13 mouse cellular contexts compared by ENCODE assay signal in the genomic region with DNA sequence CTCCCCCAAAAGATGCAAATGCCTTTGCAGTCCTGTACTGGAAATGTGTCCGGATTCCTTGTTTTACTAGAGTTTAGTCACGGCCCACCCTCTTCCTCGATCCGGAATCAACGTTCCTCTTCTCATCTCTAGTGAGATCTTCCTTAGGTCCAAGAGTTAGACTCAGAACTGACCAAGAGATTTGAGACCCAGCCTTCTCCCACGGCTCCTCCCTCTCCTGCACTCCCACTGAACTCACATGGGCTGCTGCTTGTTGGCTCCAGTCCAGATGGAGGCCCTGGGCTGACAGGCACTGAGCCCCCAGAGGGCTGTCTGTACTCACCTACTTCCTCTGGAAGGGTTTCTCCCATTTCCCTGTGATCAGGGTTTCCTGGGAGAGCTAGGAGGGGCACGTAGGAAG. TPM values are rescaled to one million over a fixed set of nuclear protein-coding genes. Genes with fewer than 3 reads are reported as not detected.
DNase-seq lines count a peak whose midpoint lies in the region; ATAC-seq and TF ChIP-seq lines count a peak whose summit lies in the region.
"Had no signal": no experiment of that assay in that cellular context is flagged by ENCODE, and none has a peak within 500 bp of the region (broad histone marks: within the 10 kb centered on the region; RNA-seq: fewer than 3 reads in every experiment).

No protein-coding gene starts in this region.

- H3K4me1 ChIP-seq in heart, embryonic 15.5 days (replicated peaks) = peaks cover 26% of the 10 kb centered on the region
- H3K4me1 ChIP-seq in heart, adult 2 months (ENCODE audit: control insufficient read depth, insufficient read depth, low read length) = peaks cover 6% of the 10 kb centered on the region
- 0 out of 2 replicates have a peak, but pooled peaks cover 4% of the 10 kb centered on the region for H3K4me1 ChIP-seq in lung, embryonic 14.5 days (ENCODE audit: insufficient read depth)
- peaks cover 5 to 10% of the 10 kb centered on the region in 2 experiments; a peak in 2 of 4 replicates for H3K4me1 ChIP-seq in ES-E14 (ENCODE audit: control insufficient read depth in 2 of 2, insufficient read depth in 2 of 2, low read length in 2 of 2, poor library complexity in 1 of 2)

- intact Hi-C loops in heart, adult 2 months (cut with DNase I) = no loop called here

- H3K9me3 ChIP-seq in heart, embryonic 15.5 days (replicated peaks) = no peaks in the 10 kb centered on the region
- no peaks in the 10 kb centered on the region for H3K9me3 ChIP-seq in lung, embryonic 14.5 days (ENCODE audit: low read depth, low read length)
- H3K9me3 ChIP-seq in ES-E14 (ENCODE audit: control insufficient read depth, insufficient read depth, low read depth, low read length) = no peaks in the 10 kb centered on the region

- H3K27me3 ChIP-seq in heart, embryonic 15.5 days = no peaks in the 10 kb centered on the region
- no peaks in the 10 kb centered on the region for H3K27me3 ChIP-seq in heart, adult 2 months (ENCODE audit: control insufficient read depth, insufficient read depth, low read length)
- H3K27me3 ChIP-seq in lung, embryonic 14.5 days (ENCODE audit: insufficient read depth, low read length) = no peaks in the 10 kb centered on the region

- in situ Hi-C loops in ES-E14 (cut with MboI; ENCODE audit: low sequenced_read_pairs in 2 of 2, unreplicated experiment in 2 of 2) = no loop called here

- H3K27ac ChIP-seq in heart, embryonic 15.5 days = peak overlapping the region; percentile 76
- no peak overlapping the region for H3K27ac ChIP-seq in heart, adult 2 months
- H3K27ac ChIP-seq in lung, embryonic 14.5 days (ENCODE audit: low read depth) = no peak overlapping the region
- H3K27ac ChIP-seq in ES-E14 (ENCODE audit: insufficient read depth, low read depth, low read length, poor library complexity, severe bottlenecking) = no peak overlapping the region; the same call in 1 of the 2 replicates

- H3K9ac ChIP-seq in heart, embryonic 15.5 days = no peak overlapping the region
- H3K9ac ChIP-seq in heart, adult 2 months (ENCODE audit: low read depth, low read length) = no peak overlapping the region
- no peak overlapping the region for H3K9ac ChIP-seq in lung, embryonic 14.5 days
- peak overlapping the region; percentile 15; the same call in 1 of the 2 replicates for H3K9ac ChIP-seq in ES-E14 (ENCODE audit: insufficient read depth, low read depth, low read length, poor library complexity, severe bottlenecking)

- no peak for DNase-seq in heart, adult 2 months
- DNase-seq in lung, embryonic 14.5 days = peak; percentile 71
- no peak for DNase-seq in lung, adult 18-20 months
- no peak for DNase-seq in ES-E14 (ENCODE audit: low read depth, low spot score)
- peak; percentile 15 for DNase-seq in heart, postnatal 4 days
- no peak for DNase-seq in left cerebral cortex, adult 9 months (ENCODE audit: low spot score in 2 of 2)
- DNase-seq: cerebellum, postnatal 14 days; thymus, postnatal 14 days had no signal

- no peak for TF ChIP-seq POLR2A in heart, adult 2 months (IDR thresholded peaks at IDR 0.05; ENCODE audit: insufficient read depth, low read depth, low read length)

- no peak for TF ChIP-seq CTCF in heart, adult 2 months (IDR thresholded peaks at IDR 0.05)
- no peak for TF ChIP-seq CTCF in lung, embryonic 14.5 days (IDR thresholded peaks at IDR 0.05; ENCODE audit: low read depth)

- 0 out of 2 replicates have a peak overlapping the region, but pooled peaks have one; percentile 4 for H3K4me2 ChIP-seq in heart, embryonic 15.5 days
- no peak overlapping the region for H3K4me2 ChIP-seq in lung, embryonic 14.5 days

- no peak for TF ChIP-seq EP300 in heart, adult 2 months (IDR thresholded peaks at IDR 0.05; ENCODE audit: insufficient read depth, low read depth, low read length)

- no peaks in the 10 kb centered on the region for H3K79me2 ChIP-seq in heart, adult 2 months (replicated peaks; ENCODE audit: control insufficient read depth, insufficient read depth, low read length)

- H3K4me3 ChIP-seq in heart, embryonic 15.5 days = no peak overlapping the region
- H3K4me3 ChIP-seq in heart, adult 2 months = no peak overlapping the region
- H3K4me3 ChIP-seq in lung, embryonic 14.5 days (ENCODE audit: low read depth, low read length) = no peak overlapping the region
- H3K4me3 ChIP-seq in ES-E14 (ENCODE audit: insufficient read depth in 1 of 2, low read depth in 1 of 2, low read length in 2 of 2, poor library complexity in 1 of 2, severe bottlenecking in 1 of 2) = no peak overlapping the region

- peak; percentile 63; the same call in 1 of the 2 replicates for ATAC-seq in heart, embryonic 15.5 days (replicated peaks; ENCODE audit: insufficient number of reproducible peaks, insufficient read depth, low FRiP score, low read depth)
- peak; percentile 78 for ATAC-seq in lung, embryonic 14.5 days (ENCODE audit: insufficient read depth)
- ATAC-seq: inflammation-experienced regulatory T-cells, adult 6 months had no signal

- H3K36me3 ChIP-seq in heart, embryonic 15.5 days = no peaks in the 10 kb centered on the region
- no peaks in the 10 kb centered on the region for H3K36me3 ChIP-seq in heart, adult 2 months (ENCODE audit: control insufficient read depth, insufficient read depth, low read length)
- no peaks in the 10 kb centered on the region for H3K36me3 ChIP-seq in lung, embryonic 14.5 days (ENCODE audit: insufficient read depth)
- no peaks in the 10 kb centered on the region for H3K36me3 ChIP-seq in ES-E14 (ENCODE audit: control insufficient read depth, insufficient read depth, low read length, poor library complexity, severe bottlenecking)

- 48% methylated on average over 7 of the region's 7 CpGs for WGBS in heart, embryonic 15.5 days
- 45% methylated on average over 7 of the region's 7 CpGs for WGBS in heart, adult 2 months
- WGBS in lung, embryonic 14.5 days = 48% methylated on average over 7 of the region's 7 CpGs

TF ChIP-seq in ES-E14, 5 proteins besides CTCF, POLR2A, EP300 and RAD21:
- TF ChIP-seq HCFC1 (IDR thresholded peaks at IDR 0.05; ENCODE audit: borderline replicate concordance, insufficient read depth, low read length) (no peak), MAFK (IDR thresholded peaks at IDR 0.05; ENCODE audit: insufficient read depth, low read depth, low read length) (no peak), CHD2 (IDR thresholded peaks at IDR 0.05; ENCODE audit: low read depth, low read length) (no peak), ZC3H11A (IDR thresholded peaks at IDR 0.05; ENCODE audit: borderline replicate concordance, low read depth, low read length) (no peak), ZNF384 (IDR thresholded peaks at IDR 0.05; ENCODE audit: low read depth, low read length) (no peak)

RNA-seq across cellular contexts. Expression of gene Fcgr2b, which starts 13.3 kb away (rescaled TPM):
- 1.2 and 2.9 TPM in 2 replicates for polyA plus RNA-seq in heart, embryonic 15.5 days (2015; fragmentation: Nextera tagmentation; extraction: Ambion mirVana)
- total RNA-seq in heart, adult 2 months (2021) = 1 to 10 TPM; 7.4 to 8.4 TPM
- polyA plus RNA-seq in heart, adult 2 months (2012; rRNA removed) = 10.4 and 10.9 TPM in 2 replicates
- polyA plus RNA-seq in lung, embryonic 14.5 days (2014; fragmentation: Nextera tagmentation; extraction: Ambion mirVana) = 2.3 and 2.4 TPM in 2 replicates
- 2.4 and 4.5 TPM in 2 replicates for total RNA-seq in ES-E14 (2012; rRNA removed)
- total RNA-seq in heart, postnatal 4 days (2021) = 1 to 10 TPM; 1.3 TPM

RNA-seq across cellular contexts. Expression of gene Fcrla, which starts 35.7 kb away (rescaled TPM):
- polyA plus RNA-seq in heart, embryonic 15.5 days (2015; fragmentation: Nextera tagmentation; extraction: Ambion mirVana) = 0.09 and 0.22 TPM in 2 replicates
- under 1 TPM; 0.39 to 0.89 TPM for total RNA-seq in heart, adult 2 months (2021)
- polyA plus RNA-seq in heart, adult 2 months (2012; rRNA removed) = 1.9 and 2.2 TPM in 2 replicates
- not detected in 2 replicates for polyA plus RNA-seq in lung, embryonic 14.5 days (2014; fragmentation: Nextera tagmentation; extraction: Ambion mirVana)
- not detected in 2 replicates for total RNA-seq in ES-E14 (2012; rRNA removed)
- under 1 TPM; 0.31 to 0.34 TPM for total RNA-seq in heart, postnatal 4 days (2021)
- total RNA-seq: left cerebral cortex, postnatal 14 days; megakaryocyte progenitor cell, adult 5-6 weeks had no signal

RNA-seq across cellular contexts. Expression of gene Fcrlb, which starts 50.3 kb away (rescaled TPM):
- polyA plus RNA-seq in heart, embryonic 15.5 days (2015; fragmentation: Nextera tagmentation; extraction: Ambion mirVana) = 0.14 TPM in 1 of 2 replicates, not detected in the other
- total RNA-seq in heart, adult 2 months (2021) = not detected
- polyA plus RNA-seq in heart, adult 2 months (2012; rRNA removed) = not detected in 2 replicates
- polyA plus RNA-seq in lung, embryonic 14.5 days (2014; fragmentation: Nextera tagmentation; extraction: Ambion mirVana) = not detected in 2 replicates
- total RNA-seq in ES-E14 (2012; rRNA removed) = 0.16 TPM in 1 of 2 replicates, not detected in the other
- not detected for total RNA-seq in heart, postnatal 4 days (2021)
- total RNA-seq: gastrocnemius, postnatal 4 days; megakaryocyte progenitor cell, adult 5-6 weeks had no signal
- polyA plus RNA-seq: inflammation-experienced regulatory T-cells, adult 6 months had no signal

RNA-seq across cellular contexts. Expression of gene Fcgr4, which starts 55.6 kb away (rescaled TPM):
- 1.1 and 1.4 TPM in 2 replicates for polyA plus RNA-seq in heart, embryonic 15.5 days (2015; fragmentation: Nextera tagmentation; extraction: Ambion mirVana)
- 1 to 10 TPM in 1 of 2 experiments, under 1 TPM in 1; 0.70 to 1.2 TPM for total RNA-seq in heart, adult 2 months (2021)
- polyA plus RNA-seq in heart, adult 2 months (2012; rRNA removed) = 0.79 and 1.4 TPM in 2 replicates
- polyA plus RNA-seq in lung, embryonic 14.5 days (2014; fragmentation: Nextera tagmentation; extraction: Ambion mirVana) = 0.35 and 0.47 TPM in 2 replicates
- 0.49 TPM in 1 of 2 replicates, not detected in the other for total RNA-seq in ES-E14 (2012; rRNA removed)
- under 1 TPM; 0.36 to 0.56 TPM for total RNA-seq in heart, postnatal 4 days (2021)
- total RNA-seq: left cerebral cortex, postnatal 14 days had no signal
- polyA plus RNA-seq: inflammation-experienced regulatory T-cells, adult 6 months had no signal

Comparison
In these comparisons a context has a peak if more than half of its experiments do, and no peak if none do; other contexts are left out.
1. DNase-seq: peak in lung, embryonic 14.5 days (single experiment) and heart, postnatal 4 days (single experiment); none in heart, adult 2 months (0 of 2), lung, adult 18-20 months (0 of 2), ES-E14 (single experiment) and left cerebral cortex, adult 9 months (0 of 2).